ENCODE assay signal across 8 mouse cellular contexts in the genomic region with DNA sequence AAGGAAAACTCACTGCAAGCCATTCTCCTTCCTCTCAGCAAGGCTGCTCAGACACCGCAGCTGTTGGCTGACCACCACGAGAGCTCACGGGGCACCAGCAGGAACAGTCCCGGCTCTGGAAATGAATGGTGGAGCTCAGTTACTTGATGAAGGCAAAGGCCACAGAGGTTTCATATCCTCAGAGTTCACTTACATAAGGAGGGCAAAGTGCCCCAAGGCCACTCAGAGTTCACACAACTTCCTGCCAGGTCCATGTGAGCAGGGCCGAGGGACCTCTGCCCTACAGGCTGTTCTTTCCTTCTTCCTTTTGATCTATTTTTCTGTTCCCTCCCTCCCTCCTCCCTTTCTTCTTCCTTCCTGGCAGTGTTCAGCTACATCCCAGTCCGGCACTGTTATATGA. TPM values are rescaled to one million over a fixed set of nuclear protein-coding genes. Genes with fewer than 3 reads are reported as not detected.
A peak's percentile ranks its signal among the peaks of the same experiment; 100 is the strongest.
DNase-seq lines count a peak whose midpoint lies in the region; ATAC-seq and TF ChIP-seq lines count a peak whose summit lies in the region.

No protein-coding gene starts in this region.

- H3K9ac ChIP-seq in forebrain, embryonic 14.5 days (ENCODE audit: low read length), result no peak overlapping the region
- H3K9ac ChIP-seq in forebrain, postnatal 0 days, result no peak overlapping the region
- no peak overlapping the region for H3K9ac ChIP-seq in heart, embryonic 16.5 days (ENCODE audit: low read length)

- peaks cover 3% of the 10 kb centered on the region; the same call in 1 of the 2 replicates for H3K4me1 ChIP-seq in forebrain, embryonic 14.5 days (ENCODE audit: control insufficient read depth, insufficient read depth, low read length)
- no peaks in the 10 kb centered on the region; the same call in 1 of the 2 replicates for H3K4me1 ChIP-seq in forebrain, postnatal 0 days (ENCODE audit: insufficient read depth)
- H3K4me1 ChIP-seq in heart, embryonic 16.5 days (ENCODE audit: control insufficient read depth, insufficient read depth, low read length), result peaks cover 9% of the 10 kb centered on the region; the same call in 1 of the 2 replicates

- no peak overlapping the region for H3K4me3 ChIP-seq in forebrain, embryonic 14.5 days (ENCODE audit: low read depth, low read length)
- H3K4me3 ChIP-seq in forebrain, postnatal 0 days (ENCODE audit: low read depth, low read length), result no peak overlapping the region
- no peak overlapping the region for H3K4me3 ChIP-seq in heart, embryonic 16.5 days (ENCODE audit: low read length)

- DNase-seq in forebrain, embryonic 14.5 days (ENCODE audit: low spot score), result no peak
- no peak for DNase-seq in forebrain, postnatal 0 days
- DNase-seq in brain, adult 2 months (ENCODE audit: low read depth, low spot score), result peak; percentile 29
- peak; percentile 83 to 93 for DNase-seq in kidney, postnatal 36 days
- peak; percentile 51 to 54 for DNase-seq in lung, postnatal 4 days
- no peak for DNase-seq in left cerebral cortex, postnatal 14 days (ENCODE audit: low spot score in 2 of 2)

- no peaks in the 10 kb centered on the region for H3K27me3 ChIP-seq in forebrain, embryonic 14.5 days (replicated peaks; ENCODE audit: control insufficient read depth, insufficient read depth, low read length)
- no peaks in the 10 kb centered on the region for H3K27me3 ChIP-seq in forebrain, postnatal 0 days (ENCODE audit: insufficient read depth, low read length)
- no peaks in the 10 kb centered on the region for H3K27me3 ChIP-seq in heart, embryonic 16.5 days (ENCODE audit: control insufficient read depth, insufficient read depth, low read length)

- intact Hi-C loops in left cerebral cortex, postnatal 14 days (cut with DNase I), result no loop called here

- no peak for ATAC-seq in forebrain, embryonic 14.5 days
- no peak for ATAC-seq in forebrain, postnatal 0 days
- no peak for ATAC-seq in heart, embryonic 16.5 days (replicated peaks; ENCODE audit: extremely low read depth, insufficient read depth, low FRiP score)
- ATAC-seq in activated CD4-positive, CD25-positive, alpha-beta regulatory T cell, adult 4 months, result no peak

- 61% methylated on average over 6 of the region's 6 CpGs for WGBS in forebrain, embryonic 14.5 days
- 41% methylated on average over 6 of the region's 6 CpGs for WGBS in forebrain, postnatal 0 days
- 45% methylated on average over 6 of the region's 6 CpGs for WGBS in heart, embryonic 16.5 days

- peak overlapping the region; percentile 27; the same call in 1 of the 2 replicates for H3K27ac ChIP-seq in forebrain, embryonic 14.5 days (ENCODE audit: low read depth, low read length)
- H3K27ac ChIP-seq in forebrain, postnatal 0 days (ENCODE audit: low read depth, low read length), result no peak overlapping the region
- peak overlapping the region; percentile 79 for H3K27ac ChIP-seq in heart, embryonic 16.5 days (ENCODE audit: low read length)

- no peaks in the 10 kb centered on the region for H3K36me3 ChIP-seq in forebrain, embryonic 14.5 days (ENCODE audit: control insufficient read depth, insufficient read depth, low read length)
- 0 out of 2 replicates have a peak, but pooled peaks cover under 1% of the 10 kb centered on the region for H3K36me3 ChIP-seq in forebrain, postnatal 0 days (ENCODE audit: insufficient read depth)
- H3K36me3 ChIP-seq in heart, embryonic 16.5 days (ENCODE audit: control insufficient read depth, insufficient read depth), result no peaks in the 10 kb centered on the region

- no peak overlapping the region for H3K4me2 ChIP-seq in forebrain, embryonic 14.5 days (ENCODE audit: low read length)
- H3K4me2 ChIP-seq in forebrain, postnatal 0 days (ENCODE audit: low read depth), result no peak overlapping the region
- peak overlapping the region; percentile 32; the same call in 1 of the 2 replicates for H3K4me2 ChIP-seq in heart, embryonic 16.5 days (ENCODE audit: low read depth, low read length)

- no peak for TF ChIP-seq CTCF in forebrain, postnatal 0 days (IDR thresholded peaks at IDR 0.05; ENCODE audit: low read depth)

- H3K9me3 ChIP-seq in forebrain, embryonic 14.5 days (replicated peaks; ENCODE audit: control insufficient read depth, low read length), result no peaks in the 10 kb centered on the region
- no peaks in the 10 kb centered on the region for H3K9me3 ChIP-seq in forebrain, postnatal 0 days (ENCODE audit: low read length)
- no peaks in the 10 kb centered on the region for H3K9me3 ChIP-seq in heart, embryonic 16.5 days (replicated peaks; ENCODE audit: control insufficient read depth, low read length)

RNA-seq across cellular contexts. Expression of gene Taf1d, which starts 4.6 kb away (rescaled TPM):
- 43.9 and 44.8 TPM in 2 replicates for polyA plus RNA-seq in forebrain, embryonic 14.5 days (2014; fragmentation: Nextera tagmentation; extraction: Ambion mirVana)
- 80.7 and 96.7 TPM in 2 replicates for total RNA-seq in forebrain, postnatal 0 days (2014; rRNA removed)
- polyA plus RNA-seq in forebrain, postnatal 0 days (2015; fragmentation: Nextera tagmentation; extraction: Ambion mirVana), result 43.6 and 48.2 TPM in 2 replicates
- 40.8 and 47.4 TPM in 2 replicates for polyA plus RNA-seq in heart, embryonic 16.5 days (2015; fragmentation: Nextera tagmentation; extraction: Ambion mirVana)
- 100 to 1,000 TPM; 111 to 135 TPM for polyA plus RNA-seq in activated CD4-positive, CD25-positive, alpha-beta regulatory T cell, adult 4 months (2017; shearing (Covaris generic))
- total RNA-seq in left cerebral cortex, postnatal 14 days (2021), result 10 to 100 TPM; 30.7 to 32.7 TPM

RNA-seq across cellular contexts. Expression of gene 4931406C07Rik, which starts 4.8 kb away (rescaled TPM):
- 7.5 and 8.3 TPM in 2 replicates for polyA plus RNA-seq in forebrain, embryonic 14.5 days (2014; fragmentation: Nextera tagmentation; extraction: Ambion mirVana)
- total RNA-seq in forebrain, postnatal 0 days (2014; rRNA removed), result 10.8 and 12.9 TPM in 2 replicates
- 8.1 and 12.5 TPM in 2 replicates for polyA plus RNA-seq in forebrain, postnatal 0 days (2015; fragmentation: Nextera tagmentation; extraction: Ambion mirVana)
- polyA plus RNA-seq in heart, embryonic 16.5 days (2015; fragmentation: Nextera tagmentation; extraction: Ambion mirVana), result 5.1 and 6.2 TPM in 2 replicates
- 1 to 10 TPM; 3.4 to 3.7 TPM for polyA plus RNA-seq in activated CD4-positive, CD25-positive, alpha-beta regulatory T cell, adult 4 months (2017; shearing (Covaris generic))
- 10 to 100 TPM; 22.2 to 22.4 TPM for total RNA-seq in left cerebral cortex, postnatal 14 days (2021)

RNA-seq across cellular contexts. Expression of gene Med17, which starts 21.7 kb away (rescaled TPM):
- 39.8 and 43.1 TPM in 2 replicates for polyA plus RNA-seq in forebrain, embryonic 14.5 days (2014; fragmentation: Nextera tagmentation; extraction: Ambion mirVana)
- 30.7 and 30.9 TPM in 2 replicates for total RNA-seq in forebrain, postnatal 0 days (2014; rRNA removed)
- 17.9 and 23.3 TPM in 2 replicates for polyA plus RNA-seq in forebrain, postnatal 0 days (2015; fragmentation: Nextera tagmentation; extraction: Ambion mirVana)
- 19.9 and 21.1 TPM in 2 replicates for polyA plus RNA-seq in heart, embryonic 16.5 days (2015; fragmentation: Nextera tagmentation; extraction: Ambion mirVana)
- 10 to 100 TPM; 23.7 to 33.2 TPM for polyA plus RNA-seq in activated CD4-positive, CD25-positive, alpha-beta regulatory T cell, adult 4 months (2017; shearing (Covaris generic))
- total RNA-seq in left cerebral cortex, postnatal 14 days (2021), result 10 to 100 TPM; 30.0 to 34.1 TPM

RNA-seq across cellular contexts. Expression of gene Cep295, which starts 56.2 kb away (rescaled TPM):
- 15.8 and 16.0 TPM in 2 replicates for polyA plus RNA-seq in forebrain, embryonic 14.5 days (2014; fragmentation: Nextera tagmentation; extraction: Ambion mirVana)
- 27.7 and 45.7 TPM in 2 replicates for total RNA-seq in forebrain, postnatal 0 days (2014; rRNA removed)
- 7.4 and 8.7 TPM in 2 replicates for polyA plus RNA-seq in forebrain, postnatal 0 days (2015; fragmentation: Nextera tagmentation; extraction: Ambion mirVana)
- polyA plus RNA-seq in heart, embryonic 16.5 days (2015; fragmentation: Nextera tagmentation; extraction: Ambion mirVana), result 7.9 and 8.8 TPM in 2 replicates
- polyA plus RNA-seq in activated CD4-positive, CD25-positive, alpha-beta regulatory T cell, adult 4 months (2017; shearing (Covaris generic)), result 10 to 100 TPM; 19.1 to 25.8 TPM
- 10 to 100 TPM; 22.2 to 23.1 TPM for total RNA-seq in left cerebral cortex, postnatal 14 days (2021)

Comparison
In these comparisons a context has a peak if more than half of its experiments do, and no peak if none do; other contexts are left out.
1. DNase-seq: peak in brain, adult 2 months (single experiment), kidney, postnatal 36 days (2 of 2) and lung, postnatal 4 days (2 of 2); none in forebrain, embryonic 14.5 days (single experiment), forebrain, postnatal 0 days (single experiment) and left cerebral cortex, postnatal 14 days (0 of 2).